Mouse (Mus musculus) megakaryocyte-erythroid progenitor cell, adult 5-6 weeks (primary cell): ENCODE data around the gene Tcp11l2. TPM values are rescaled to one million over a fixed set of nuclear protein-coding genes. Genes with fewer than 3 reads are reported as not detected.

ENCODE experiments used
- ATAC-seq: replicated peaks from 2 replicates; pipeline ENCODE4 v1.8.0; 2016; ENCODE audit warnings: mild to moderate bottlenecking, inconsistent platforms; ENCODE audit not compliant: severe bottlenecking, poor library complexity, low FRiP score, low TSS enrichment
- total RNA-seq, 2 experiments: library from RNA; stranded (forward) in 1 of 2; stranded (reverse) in 1 of 2; fragments of 200-1000, 215-1000 nt in 1 of 2; fragments of >200 nt in 1 of 2; fragmentation: Nextera tagmentation in 1 of 2; gene quantifications; 2 replicates each; pipeline ENCODE4 v1.2.3; 2014 to 2017

Tcp11l2 gene
- total RNA-seq, 2 experiments from 2014 or later, result 7.1 to 13.7 TPM

DNA sequence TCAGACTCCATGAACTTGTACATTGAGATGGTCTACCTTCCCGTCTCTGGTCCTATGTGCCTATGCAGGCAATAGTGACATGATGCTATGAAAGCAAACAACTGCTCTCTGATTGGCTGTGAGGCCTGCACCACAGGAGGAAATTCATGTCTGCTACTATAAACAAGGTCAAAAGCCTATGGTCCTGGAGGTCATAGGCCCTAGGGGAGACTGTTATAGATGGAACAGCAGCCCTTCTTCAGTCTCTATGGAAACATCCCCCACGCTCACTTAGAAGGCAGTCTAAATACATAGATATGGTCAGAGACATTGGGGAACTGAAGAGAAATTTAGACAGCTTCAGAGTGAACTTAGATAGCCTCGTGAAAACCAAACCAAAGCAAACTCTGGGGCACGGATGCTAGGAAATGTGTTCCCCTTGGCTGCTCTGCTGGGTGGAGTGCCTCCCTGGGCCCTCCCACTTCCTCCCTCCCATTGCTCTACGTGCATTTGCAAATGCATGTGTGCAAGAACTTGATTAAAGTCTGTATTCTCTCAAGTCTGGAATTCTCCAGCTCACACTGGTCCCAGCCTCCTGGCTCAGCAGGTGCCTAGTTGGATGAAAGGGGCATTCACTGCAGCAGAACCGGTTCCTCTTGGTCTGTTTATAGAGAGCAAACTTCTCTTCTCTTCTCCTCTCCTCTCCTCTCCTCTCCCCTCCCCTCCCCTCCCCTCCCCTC is 22.0 kb upstream of the Tcp11l2 start:
- 0 out of 2 replicates have a peak, but pooled peaks have one; percentile 33 for ATAC-seq

DNA sequence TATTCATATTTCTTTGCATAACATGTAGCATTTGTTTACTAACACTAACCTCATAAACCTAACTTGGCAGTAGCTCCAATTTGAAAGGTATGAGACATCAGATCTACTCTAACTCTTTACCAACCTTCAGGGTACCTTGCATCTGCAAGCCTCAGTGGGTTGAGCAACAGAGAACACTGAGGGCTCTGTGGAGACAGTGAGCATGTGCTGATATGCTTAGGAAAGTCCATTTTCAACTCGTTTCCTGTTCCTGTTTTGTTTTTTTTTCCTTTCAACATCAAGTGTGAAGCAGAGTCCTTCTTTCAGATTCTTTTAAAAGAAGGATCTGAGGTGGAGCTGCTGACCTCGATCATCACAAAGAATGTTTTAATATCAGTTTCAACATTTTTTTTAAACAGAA is 20.3 kb upstream of the Tcp11l2 start:
- no peak for ATAC-seq

DNA sequence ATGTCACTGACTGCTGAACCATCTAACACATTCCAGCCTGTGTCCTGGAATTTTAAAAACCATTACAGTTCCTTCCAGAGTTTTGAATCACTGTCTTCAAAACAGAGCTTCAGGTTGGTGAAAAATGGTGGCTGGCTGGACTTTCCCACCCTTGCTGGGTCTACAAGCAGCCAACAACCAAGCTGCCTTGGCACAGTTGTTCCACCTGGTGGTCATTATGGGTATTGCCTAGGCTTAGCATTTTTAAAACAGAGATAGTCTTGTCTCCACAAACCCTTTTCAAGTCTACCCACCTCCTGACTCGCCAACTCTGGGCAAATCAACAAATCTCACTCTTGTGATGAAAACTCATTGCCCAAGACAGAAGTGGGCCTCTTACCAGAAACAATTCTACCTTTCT is 17.9 kb upstream of the Tcp11l2 start:
- no peak for ATAC-seq

DNA sequence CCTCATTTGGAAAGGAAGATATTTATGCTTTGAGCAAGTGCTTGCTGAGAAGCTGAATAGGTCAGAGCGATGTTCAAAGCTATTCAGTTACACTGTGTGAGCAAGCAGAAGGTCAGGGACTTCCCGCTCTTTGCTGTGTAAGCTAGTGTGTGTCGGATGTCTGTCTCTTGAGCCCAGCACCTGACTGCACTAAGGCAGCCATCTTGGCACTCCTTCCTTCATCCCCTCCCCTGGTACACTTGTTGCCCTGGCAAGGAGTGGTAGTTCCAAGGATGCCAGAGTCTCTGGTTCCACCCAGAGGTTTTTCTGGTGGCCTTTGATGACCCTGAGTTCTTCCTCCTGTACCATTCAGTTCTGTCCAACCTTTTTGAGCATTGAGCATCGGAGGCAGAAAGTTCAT is 16.4 kb upstream of the Tcp11l2 start:
- no peak for ATAC-seq

DNA sequence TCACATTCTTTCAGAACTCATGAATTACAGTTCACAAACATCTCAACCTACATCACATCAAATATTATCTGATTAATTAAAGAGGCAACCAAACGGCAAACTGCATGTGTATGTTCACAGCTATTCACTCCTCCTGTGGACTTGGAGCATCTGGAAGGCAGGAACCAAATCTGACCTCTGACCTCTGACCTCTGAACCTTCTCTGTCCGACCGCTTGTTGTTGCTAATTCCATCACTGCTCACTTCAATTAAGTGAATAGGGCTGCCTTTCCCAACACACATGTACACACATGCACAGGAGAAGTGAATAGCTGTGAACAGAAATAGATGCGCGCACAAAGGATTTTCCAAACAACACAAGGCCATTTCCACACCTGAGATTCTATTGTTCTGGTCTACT is 14.3 kb upstream of the Tcp11l2 start:
- no peak for ATAC-seq

DNA sequence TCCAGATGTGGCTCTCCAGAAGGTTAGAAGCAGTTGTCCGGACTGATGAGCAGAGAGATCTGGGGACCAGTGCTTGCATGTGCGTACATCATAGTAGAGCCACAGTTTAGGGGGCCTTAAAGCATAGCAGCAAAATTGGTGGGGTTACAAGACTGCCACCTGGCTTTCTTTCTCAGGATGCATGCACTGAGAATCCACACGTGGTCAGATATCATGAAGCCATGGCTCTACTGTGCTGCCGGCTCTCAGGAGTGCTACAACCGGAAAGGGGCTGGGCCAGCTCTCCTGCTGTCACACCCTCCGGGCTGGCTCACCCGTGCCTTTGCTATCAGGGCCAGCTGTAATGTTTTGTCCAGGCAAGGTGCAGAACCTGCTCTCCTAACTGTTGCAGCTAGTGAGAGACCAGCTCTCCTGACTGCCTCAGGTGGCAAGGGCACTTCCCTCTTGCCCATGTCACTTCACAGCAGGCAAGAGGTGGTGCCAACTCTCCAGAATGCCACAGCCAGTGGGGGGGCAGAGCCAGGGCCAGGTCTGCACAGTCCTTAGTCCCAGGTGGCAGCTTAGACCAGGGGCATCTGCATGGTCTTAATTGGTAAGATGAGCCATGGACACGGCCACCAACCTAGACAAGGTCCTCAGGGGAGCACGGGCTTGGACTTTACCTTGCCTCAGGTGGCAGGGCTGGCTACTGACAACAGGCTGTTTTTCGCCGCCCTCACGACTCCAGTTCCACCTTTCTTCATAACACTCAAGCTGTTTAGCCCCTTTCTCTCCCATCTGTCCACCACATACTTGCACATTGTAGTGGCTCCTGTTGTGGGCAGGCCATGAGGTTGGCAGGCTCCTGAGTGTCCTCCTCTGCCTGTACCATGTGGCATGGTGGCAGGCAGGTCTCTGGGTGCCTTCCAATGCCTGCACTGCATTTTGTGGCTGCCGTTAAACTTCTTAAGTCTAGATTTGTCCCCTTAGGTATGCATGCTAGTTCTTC is 13.6 kb upstream of the Tcp11l2 start:
- peak; percentile 97 for ATAC-seq

DNA sequence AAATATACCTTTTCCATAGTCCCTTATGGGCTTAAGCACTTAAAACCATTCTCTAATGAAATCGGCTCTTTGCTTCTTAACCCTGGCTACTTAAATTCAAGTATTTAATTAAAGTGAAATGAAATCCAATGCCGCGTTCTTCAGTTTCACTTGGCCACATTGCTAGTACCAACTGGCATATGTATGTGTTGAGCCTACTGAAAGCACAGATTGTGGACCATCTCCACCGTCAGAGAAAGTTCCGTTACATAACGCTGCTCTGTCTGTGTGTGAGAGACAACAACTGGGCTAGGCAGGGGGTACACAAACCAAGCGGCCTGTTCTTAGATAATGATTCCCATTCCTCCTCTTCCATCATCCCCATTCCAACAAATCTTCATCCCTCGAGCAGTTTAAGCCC is 12.0 kb upstream of the Tcp11l2 start:
- ATAC-seq, result no peak

DNA sequence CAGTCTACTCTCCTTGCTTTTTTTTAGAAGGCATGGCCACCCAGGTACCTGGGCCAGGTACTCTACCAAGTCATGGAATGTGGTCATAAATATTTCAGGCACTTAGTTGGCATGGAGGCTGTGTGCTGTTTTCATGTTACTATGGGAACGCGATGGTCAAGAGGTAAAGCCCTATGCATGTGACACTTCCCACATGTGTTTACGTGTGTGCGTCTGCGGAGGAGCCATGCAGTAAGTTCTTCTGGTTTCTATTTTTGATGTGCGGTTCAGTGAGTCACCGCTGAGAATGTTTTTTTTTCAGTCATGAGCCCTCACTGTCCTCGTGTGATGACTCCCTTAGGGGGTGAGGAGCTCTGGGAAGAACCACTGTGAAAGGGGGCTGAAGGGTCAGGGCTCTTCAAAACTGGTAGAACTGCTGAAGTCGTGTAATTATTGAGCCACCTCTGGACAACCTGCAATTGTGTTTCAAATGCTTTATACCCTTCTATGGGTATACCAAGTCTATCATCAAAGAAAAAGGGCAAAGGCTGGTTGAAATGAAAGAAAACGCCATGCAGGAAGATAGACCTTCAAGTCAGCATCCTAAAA is 5.3 kb upstream of the Tcp11l2 start:
- ATAC-seq, result no peak

DNA sequence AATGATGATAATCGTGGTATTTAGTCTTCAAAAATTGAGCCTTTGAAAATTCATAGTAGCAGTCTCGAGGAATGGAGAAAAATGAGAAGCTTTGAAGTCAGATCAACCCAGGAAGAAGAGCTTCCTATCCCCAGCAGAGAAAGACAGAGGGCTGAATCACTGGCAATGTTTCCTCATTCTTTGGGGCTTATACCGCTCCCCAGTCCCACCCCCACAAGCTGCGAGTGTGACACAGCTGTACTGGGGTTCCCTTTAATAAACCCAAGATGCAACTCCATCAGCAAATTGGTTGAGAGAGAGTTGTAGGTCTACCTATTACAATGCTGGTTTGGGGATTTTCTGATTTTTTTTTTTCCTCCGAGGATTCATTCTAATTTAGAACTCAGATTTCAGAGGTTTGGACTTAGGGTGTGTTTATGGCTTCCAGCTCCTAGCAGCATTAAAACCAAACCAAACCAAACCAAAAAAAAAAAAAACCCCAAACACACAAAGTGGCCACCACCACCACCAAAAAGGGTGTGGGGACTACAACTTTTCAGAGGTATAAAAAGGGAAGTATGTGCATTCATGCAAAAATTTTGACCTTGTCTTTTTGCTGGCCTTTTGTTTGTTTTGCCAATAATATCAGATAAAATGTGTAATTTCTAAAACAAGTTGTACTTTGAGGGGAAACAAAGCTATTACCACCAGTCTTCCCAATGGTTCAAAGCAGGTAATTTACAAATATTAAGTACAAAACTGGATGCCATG is 2.6 kb upstream of the Tcp11l2 start:
- ATAC-seq, result no peak

DNA sequence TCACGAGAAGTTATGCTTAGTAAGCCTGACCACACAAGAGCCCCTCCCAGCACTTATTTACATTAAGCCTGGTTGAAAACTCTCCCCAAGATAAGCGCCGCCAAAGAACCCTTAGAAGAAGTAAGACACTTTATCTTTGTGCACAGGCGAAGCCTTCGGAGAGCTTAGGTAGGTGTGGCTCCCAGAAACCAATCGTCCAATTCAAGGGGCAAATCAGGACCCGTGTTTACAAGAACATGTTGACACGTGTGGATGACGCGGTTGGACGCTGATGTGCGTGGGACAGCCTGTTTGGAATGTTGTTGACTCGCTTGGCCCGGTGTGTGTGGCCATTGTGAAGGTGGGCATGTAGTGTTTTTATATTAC is 414 bp upstream of the Tcp11l2 start:
- ATAC-seq, result peak; percentile 88

DNA sequence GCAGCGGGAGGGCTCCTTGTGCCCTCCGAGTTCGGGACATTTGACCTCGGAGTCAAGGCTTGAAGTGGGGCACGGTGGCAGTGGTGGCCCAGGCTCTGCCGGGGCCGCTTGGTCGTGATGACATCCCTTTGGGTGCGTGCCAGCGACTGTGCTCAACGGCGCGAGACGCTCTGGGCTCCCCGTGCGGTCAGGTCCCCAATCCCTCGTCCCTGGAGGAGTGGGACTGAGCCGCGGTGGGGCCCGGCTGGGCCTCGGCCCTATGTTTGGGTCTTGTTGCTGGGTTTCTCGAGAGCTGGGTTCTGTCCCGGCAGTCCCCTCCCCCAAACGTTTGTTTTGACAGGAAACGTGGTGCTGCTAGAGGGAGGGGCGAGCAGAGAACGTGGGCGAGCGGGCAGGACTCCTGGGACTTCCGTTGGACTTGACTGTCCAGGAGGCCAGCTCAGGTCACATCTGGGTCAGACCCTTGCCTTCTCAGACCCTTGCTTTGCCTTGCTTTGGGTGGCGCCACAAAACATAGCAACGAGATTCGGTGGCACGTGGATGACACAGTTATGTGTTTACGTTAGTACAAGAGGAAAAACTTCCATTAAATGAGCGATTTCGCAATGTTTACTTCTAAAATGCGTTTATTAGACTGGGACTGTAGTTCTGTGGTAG is 773 bp downstream of the Tcp11l2 start:
- ATAC-seq, result peak; percentile 27

DNA sequence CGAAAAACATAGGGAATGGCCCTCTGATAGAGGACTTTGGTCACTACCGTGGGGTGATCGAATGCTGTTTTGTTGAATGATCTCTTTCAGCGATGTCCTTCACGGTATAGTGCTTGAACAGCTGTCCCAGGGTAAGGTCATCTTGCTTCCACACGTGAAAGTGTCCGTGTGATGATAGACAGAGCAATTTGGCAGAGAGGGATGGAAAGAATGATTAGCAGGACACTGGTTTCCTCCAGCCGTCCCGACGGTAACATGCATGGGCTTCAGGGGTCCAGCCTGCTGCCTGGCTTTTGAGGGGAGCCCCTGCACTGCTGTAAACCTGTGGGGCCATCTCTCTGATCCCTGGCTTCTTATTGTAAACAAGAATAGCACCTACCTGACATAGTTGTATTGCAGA is 2.3 kb downstream of the Tcp11l2 start:
- ATAC-seq, result no peak

DNA sequence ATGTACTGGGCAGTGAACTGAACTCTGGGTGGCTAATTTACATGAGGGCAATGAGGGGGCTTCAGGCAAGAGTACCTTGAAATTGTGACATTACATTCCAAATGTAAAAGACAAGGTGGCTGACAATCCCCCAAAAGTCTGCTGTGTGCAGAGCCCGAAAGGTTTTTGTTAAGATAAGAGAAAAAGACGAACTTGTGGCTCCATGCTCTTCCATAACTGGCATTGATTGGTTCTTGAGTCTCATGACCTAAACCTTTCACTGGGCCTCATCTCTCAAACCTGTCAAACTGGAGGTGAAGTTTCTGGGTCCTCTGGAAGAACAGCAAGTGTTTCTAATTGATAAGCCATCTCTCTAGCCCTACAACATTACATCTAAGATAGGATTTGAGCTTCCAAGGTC is 3.1 kb downstream of the Tcp11l2 start:
- no peak for ATAC-seq

DNA sequence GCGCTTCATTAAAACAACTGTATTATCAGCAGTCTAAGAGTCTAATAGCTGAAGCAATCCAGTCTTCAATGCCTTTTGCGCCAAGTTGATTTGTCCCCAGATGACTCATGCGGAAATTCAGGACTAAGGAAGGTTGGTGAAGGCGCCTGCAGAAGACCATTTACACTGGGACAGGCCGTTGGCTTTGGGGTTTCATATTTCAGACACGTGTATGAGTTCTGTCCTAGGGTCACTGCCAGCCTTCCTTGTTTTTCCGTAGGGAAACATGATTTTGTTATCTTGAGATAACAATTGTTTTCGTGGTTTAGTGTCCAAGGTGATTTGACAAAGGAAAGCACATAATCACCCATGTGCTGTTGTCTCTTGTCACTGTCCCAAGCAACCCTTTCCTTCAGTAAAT is 4.8 kb downstream of the Tcp11l2 start:
- no peak for ATAC-seq

DNA sequence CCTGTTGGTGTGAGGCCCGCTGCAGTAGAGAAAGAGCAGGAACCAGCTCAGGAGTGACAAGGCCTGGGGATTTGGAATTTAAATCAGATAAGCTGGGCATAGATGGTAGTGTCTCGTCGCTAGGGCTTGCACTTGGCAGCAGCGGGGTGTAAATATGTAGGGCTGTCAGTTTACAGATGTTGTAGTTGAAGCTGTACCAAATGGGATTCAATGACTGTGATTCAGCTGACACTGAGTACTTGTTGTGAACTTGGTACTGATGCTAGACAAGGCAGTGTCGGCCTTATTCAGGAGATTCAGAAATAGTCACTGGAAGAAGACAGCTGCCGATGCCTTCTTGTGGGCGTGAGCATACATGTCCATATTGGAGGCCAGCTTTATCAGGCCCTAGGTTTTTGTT is 5.8 kb downstream of the Tcp11l2 start:
- no peak for ATAC-seq

DNA sequence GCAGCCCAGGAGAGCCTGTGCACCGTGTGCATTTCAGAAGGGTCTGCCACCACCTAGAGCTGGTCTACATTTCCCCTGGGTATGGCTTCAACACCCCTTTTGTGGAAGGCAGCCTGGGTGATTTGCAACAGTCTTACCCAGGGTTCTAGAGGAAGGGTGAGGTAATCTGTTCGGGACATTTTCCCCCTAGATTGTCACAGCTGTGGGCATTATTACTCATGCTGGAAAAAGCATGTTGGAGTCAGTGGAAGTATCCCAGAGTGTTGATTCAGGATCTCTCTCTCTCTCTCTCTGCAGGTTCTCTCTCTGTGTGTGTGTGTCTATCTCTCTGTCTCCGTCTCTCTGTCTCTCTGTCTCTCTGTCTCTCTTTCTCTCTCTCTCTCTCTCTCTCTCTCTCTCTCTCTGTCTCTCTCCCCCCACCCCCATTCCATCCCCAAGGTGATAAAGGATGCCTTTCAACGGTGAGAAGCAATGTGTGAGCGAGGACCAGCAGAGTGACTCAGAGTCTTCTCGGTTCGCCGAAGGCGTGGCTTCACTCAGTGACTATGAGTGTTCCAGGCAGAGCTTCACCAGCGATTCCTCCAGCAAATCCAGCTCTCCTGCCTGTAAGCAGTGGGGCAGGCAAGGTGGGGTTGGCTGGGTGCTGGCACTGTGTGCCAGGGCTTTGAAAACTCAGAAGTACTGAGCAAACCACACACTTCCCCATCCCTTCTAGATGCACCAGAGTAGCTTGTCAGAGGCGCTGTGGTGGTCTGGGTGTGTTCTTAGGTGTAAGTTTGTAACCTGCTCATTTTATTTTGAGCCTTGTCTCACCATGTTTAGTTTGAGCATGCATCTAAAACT is 8.2 kb downstream of the Tcp11l2 start:
- ATAC-seq, result no peak

DNA sequence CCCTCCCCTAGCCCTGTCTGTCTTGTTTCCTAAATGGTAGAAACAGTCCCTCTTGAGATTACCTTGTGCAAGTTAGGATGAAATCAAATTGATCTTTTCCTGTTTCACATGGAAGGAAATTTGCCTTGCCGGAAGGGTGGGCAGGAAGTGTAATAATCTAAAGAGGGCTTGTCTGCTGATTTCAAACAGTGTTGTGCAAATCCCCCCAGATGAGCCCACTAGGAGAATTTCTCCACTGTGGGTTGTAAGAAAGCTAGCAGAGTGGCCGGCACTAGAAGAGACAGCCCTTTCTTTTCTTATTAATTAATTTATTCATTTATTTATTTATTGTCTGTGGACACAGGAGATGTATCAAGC is 8.8 kb downstream of the Tcp11l2 start:
- ATAC-seq, result no peak

DNA sequence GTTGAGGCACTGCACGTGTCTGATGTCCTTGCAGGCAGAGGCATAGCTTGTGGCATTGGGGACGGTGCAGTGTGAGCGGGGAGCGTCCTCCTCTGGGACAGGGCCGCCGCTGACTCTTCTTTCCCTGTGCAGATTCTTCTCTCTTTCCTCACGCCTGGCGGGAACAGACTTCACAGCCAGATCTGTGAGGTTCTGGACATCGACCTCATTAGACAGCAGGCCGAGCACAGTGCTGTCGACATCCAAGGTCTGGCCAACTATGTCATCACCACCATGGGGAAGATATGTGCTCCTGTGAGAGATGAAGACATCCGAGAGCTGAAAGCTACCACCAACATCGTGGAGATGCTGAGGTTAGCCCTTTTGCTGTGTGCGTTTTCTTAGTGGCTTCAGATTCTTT is 14.5 kb downstream of the Tcp11l2 start:
- no peak for ATAC-seq
